Mouse (Mus musculus) cerebellum, adult 8-10 months (tissue): ENCODE measurements at regions not wholly inside any gene's neighbourhood (a gene's known extent, or its start where the extent isn't known, plus 50 kb on each side); places are given as distances from the start of the nearest gene placed in this dataset.

Experiments
- DNase-seq: peaks from one replicate; pipeline ENCODE4 v3.0.0; 2022

GRCm38 (mm10) chr9:23068101-23068791, 154.6 kb upstream of the Bmper start:
- DNase-seq = no peak

DNA sequence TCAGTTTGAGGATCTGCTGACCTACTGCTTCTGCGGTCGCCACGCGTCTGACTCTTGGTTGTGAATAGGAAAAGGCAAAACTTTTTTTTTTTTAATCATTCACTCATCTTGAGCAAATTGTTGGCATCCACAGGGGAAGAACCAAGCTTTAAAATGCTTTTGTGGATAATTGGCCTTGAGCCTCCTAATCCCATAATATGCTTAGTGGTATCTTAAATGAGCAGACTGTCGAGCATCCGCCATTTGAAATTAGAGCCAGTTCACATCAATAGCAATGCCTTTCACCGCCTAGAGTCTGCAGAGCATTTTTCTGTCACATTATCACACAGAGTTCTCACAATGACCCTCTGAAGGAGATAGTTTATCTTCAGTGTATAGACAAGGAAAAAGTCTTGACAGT, 153.7 kb upstream of the Bmper start:
- DNase-seq = no peak

DNA sequence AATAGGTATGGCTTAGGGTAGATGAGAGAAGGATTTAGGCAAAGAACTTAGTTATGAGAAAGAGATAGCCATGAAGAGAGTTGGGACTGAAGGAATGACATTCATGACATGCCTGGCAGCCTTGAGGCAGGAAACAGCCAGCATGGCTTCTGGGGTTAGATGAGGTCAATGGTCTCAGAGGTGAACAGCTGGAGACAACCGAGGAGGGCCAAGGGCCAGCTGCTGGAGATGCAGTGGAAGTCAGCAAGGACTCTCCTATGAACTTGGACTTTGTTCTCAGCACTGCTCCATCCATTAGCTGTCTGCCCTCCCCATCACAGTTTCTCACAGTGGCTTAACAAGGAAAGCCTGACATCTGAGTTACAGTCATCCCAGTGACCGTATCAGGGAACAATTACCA, 151.9 kb upstream of the Bmper start:
- no peak for DNase-seq

- DNase-seq = no peak
These were observed 150.1 kb upstream of the Bmper start for GRCm38 (mm10) chr9:23072741-23073140.

GRCm38 (mm10) chr9:23083562-23083961, 139.3 kb upstream of the Bmper start:
- DNase-seq = peak; percentile 26

DNA sequence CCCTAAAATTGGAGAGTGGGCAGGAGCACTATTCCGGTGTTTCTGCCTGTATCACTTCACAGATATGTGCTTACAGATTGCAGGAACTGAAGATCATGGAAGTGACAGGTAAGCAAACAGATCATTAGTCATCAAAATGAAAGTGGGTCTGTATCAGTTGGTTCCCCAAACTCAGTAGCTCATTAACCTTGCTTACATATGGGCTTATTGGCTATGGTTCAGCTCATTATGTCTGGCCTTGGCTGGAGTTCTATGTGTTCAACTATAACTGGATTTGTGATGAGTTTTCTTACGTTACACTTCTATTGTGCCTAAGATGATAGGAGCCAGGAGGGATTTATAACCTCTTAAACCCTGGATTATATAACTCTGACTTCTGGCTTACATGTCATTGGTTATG, 133.5 kb upstream of the Bmper start:
- DNase-seq = no peak

DNA sequence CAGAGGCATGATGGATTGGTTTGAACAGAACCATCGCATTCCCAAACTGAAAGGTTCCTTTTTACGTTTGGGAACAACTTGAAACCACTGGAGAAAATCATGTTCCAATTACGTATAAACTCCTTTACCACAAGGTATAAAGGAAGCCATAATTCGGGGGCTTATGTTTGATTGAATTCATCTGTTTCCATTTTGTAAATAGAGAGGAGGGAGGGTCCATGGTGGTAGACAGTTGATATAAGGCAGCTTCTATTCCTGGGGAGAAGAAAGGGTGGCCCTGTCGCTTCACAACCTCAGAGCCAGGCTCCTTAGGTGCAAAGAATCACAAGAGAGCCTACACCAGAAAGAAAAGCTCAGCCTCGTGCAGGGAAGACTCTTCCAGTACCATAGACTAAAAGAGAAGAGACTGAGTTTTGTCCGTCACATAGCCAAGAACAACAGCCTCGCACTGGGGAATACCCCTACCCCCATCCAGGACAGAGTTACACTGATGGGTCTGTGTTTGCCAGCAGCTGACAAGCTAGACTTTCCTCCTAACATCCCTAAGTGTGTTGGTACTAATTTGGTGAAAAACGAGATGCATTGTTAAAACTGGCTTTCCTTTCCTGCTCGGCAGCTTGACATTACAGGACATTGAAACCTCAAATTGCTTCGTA, 125.6 kb upstream of the Bmper start:
- no peak for DNase-seq

DNA sequence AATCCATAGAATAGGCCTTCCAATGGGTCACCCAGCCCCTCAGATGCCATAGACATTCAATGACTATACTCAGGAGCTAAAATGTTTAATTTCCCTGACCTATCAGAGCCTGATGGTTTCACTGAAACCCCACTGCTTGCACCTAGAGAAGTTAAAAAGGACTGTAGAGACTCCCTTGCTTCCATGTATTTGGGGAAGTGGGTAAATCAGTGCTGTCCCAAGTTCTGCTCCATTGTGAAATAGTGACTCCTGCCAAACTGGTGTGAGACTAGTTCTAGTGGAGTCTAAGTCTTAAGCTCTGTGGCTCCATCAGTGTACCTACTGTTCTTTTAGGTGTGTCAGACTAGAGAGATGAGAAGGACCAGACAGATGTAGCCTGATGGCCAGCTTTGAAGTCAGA, 121.3 kb upstream of the Bmper start:
- DNase-seq = no peak

GRCm38 (mm10) chr9:23101990-23102796, 120.7 kb upstream of the Bmper start:
- DNase-seq = no peak

GRCm38 (mm10) chr9:23111500-23111899, 111.4 kb upstream of the Bmper start:
- DNase-seq = no peak

DNA sequence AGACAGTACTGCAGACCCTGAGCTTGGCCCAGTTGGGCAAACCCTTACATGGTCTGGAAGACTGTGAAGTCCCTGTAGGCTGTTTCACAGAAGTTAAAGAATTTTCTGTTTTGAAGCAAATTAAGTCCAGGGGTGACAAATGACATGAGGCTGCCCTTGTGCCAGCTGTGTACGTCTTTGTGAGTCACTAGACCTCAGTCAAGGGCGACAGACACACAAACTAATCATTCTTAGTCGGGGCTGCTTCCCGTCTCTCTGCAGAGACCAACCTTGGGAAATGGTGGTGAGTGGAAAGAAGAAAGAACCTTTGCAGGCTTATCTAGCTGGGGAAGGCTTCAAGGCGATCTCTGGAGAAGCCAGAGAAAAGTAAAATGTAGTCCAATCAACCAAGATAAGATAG, 107.8 kb upstream of the Bmper start:
- no peak for DNase-seq

GRCm38 (mm10) chr9:23115540-23115939, 107.3 kb upstream of the Bmper start:
- DNase-seq = no peak

- DNase-seq = no peak
These were observed 106.6 kb upstream of the Bmper start for GRCm38 (mm10) chr9:23116311-23116710.

DNA sequence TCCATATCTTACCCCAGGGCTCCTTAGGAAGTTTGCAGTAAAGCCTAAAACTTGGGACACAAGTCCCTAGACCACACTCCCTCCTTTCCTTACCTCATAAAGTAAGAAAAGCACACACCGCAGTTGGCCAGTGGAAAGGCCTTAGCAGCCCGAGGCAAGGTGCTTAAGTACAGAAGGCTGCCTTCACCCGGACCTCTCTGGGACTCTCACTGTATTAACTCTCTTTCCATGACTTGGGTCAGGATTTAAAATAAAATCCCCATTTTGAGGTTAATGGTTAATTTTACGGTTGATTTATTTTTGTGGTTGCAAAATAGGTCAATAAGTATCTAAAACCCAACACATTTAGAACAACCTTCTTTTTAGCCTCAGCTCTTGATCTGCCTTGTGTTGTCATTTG, 103.1 kb upstream of the Bmper start:
- DNase-seq = no peak

GRCm38 (mm10) chr9:23120814-23121213, 102.1 kb upstream of the Bmper start:
- no peak for DNase-seq

- no peak for DNase-seq
These were observed 100.4 kb upstream of the Bmper start for GRCm38 (mm10) chr9:23122524-23122923.

DNA sequence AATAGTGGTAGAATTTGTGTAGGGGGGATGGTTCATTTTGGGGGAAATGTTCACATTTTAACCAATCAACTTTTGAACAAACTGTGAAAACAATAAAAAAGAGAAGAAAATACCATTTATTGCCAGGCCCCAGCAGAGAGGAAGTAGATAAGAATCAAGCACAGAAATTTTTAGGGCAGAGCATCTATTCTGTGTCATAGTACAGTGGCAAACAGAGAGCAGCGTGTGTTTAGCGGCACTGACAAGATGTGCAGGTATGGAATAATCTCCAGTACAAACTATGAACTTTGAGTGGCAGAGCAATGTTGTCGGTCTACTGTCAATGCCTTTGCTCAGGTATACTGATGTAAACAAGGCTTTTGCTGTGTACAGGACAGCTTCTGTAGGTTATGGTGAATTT, 99.4 kb upstream of the Bmper start:
- no peak for DNase-seq

DNA sequence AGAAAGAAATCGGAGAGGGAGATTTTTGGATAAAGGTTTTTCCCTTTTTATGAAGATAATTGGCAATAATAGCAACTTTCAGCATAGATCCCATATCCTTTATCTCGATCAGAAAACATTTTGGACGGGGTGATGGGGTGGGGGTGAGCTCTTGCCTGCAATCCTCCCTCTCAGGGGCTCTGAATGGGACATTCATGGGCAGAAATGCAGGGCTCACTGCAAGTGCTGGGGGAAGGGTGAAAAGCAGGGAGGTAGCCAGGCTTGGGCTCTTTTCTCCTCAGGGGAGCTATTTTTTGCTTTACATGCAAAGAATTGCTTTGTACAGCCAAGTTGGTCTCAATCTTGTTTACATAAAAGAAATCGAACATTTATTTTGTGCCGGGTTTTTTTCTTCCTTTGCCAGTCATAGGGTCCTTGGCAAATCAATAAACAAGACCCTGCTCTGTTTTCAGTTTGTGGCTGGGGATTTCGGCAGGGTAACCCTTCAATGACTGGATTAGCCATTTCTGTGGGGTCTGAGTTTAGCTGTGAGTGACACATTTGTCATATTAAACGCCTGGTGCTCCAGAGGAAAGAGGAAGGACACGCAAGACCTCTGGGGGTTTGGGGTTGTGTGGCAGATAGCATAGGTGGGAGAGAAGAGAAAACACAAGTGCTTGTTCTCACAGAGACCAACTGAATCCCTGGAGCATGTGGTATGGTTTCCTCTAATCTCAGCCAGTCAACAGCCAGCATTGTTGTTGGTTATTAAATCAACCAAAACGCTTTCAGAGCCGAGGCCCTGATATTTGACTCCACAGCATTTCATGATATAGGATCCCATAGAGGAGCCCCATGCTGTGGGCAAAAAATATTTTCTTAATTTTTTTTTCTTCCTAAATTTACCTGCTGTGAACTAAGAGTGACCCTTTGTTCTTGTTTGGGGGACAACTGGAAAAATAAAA, 96.8 kb upstream of the Bmper start:
- no peak for DNase-seq

DNA sequence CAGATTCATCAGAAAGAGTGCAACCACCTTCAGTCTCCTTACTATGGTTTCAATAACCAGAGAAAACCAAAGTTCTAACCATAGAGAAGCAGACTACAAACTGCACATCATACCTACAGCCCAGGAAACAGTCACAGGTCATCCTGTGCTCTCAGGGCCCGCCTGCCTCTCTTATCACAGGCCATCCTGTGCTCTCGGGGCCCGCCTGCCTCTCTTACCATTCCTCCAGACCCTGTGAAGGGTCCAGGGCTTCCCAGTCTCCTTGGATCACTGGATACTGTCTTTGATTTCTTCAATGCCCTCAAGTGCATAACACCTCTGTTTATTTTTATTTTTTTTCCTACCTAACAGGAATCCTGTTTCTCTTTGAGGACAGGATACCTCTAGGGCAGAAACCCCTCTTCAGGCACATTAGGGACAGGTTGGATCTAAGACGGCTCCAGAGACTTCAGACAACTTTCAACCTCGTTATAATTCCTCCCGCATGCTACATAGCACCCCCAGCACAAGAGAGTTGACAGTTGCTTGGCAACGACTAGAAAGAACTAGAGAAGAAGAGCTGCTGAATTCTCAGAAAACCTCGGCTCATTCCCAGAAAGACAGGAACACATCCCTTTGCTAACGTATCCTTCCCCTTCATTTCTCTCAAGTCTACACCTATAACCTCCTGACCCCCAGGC, 95.4 kb upstream of the Bmper start:
- no peak for DNase-seq

DNA sequence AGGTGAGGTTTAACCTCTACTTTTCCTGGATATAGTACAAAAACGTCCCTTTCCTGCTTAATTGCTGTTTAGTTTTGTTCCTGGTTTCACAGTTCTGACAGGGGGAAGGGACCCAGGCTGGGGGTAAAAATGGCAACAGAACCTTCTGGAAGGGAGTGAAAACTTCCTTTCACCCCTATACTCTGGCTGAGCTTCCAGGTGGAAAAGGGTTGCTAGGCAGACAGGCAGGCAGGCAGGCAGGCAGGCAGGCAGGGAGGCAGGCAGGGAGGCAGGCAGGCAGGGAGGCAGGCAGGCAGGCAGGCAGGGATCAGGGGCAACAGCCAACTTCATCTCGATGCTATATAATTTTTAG, 94.9 kb upstream of the Bmper start:
- DNase-seq = no peak

DNA sequence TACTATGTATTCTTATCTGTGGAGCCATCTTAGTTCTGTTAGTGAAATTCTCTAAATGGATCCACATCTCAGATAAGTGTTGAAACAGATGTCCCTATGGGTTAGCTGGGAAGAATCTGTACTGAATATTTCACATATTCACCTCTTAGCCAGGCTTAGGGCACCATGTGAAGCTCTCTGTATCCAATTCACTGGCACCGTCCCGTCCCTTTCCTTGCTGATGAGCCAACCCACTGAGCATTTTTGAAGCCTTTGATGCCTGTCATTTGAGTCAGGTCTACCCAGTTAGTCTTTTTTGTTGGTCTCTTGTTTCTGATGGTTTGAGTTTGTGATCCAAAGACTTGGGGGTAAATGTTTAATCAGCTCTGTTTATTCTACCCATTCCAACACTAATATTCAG, 88.9 kb upstream of the Bmper start:
- no peak for DNase-seq

DNA sequence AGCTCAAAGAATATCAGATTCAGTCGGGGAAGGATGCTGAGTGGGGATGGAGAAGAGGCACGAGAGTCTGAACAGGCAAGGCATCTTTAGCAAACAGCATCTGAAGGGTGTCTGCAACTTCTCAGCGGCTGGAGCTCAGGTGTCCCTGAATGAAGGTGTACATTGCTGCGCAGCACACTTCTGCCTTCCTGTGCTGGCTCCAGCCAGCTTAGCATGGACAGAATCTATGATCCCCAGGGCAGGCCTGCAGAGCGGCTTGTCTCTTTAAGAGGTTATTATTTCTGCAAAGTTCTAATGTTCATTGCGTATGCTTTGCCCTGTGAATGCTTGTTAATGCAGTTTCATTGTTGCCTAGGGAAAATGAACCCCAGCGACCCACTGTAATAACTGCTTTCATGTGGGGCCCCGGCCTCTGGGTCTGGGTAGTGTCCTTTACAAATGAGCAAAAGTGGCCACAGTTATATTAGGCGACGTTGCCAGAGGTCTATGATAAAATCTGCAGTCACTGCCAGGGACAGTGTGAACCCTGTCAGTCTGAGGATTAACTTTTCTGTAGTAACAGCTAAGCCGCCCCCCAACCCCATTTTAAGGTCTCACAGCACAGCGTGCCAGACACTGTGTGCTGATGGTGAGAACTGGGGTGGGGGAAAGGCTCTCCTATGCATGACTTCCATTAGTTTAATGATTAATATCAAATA, 88.3 kb upstream of the Bmper start:
- DNase-seq = no peak
